Comparison of ENCODE assay signal across 8 mouse cellular contexts in the genomic region with DNA sequence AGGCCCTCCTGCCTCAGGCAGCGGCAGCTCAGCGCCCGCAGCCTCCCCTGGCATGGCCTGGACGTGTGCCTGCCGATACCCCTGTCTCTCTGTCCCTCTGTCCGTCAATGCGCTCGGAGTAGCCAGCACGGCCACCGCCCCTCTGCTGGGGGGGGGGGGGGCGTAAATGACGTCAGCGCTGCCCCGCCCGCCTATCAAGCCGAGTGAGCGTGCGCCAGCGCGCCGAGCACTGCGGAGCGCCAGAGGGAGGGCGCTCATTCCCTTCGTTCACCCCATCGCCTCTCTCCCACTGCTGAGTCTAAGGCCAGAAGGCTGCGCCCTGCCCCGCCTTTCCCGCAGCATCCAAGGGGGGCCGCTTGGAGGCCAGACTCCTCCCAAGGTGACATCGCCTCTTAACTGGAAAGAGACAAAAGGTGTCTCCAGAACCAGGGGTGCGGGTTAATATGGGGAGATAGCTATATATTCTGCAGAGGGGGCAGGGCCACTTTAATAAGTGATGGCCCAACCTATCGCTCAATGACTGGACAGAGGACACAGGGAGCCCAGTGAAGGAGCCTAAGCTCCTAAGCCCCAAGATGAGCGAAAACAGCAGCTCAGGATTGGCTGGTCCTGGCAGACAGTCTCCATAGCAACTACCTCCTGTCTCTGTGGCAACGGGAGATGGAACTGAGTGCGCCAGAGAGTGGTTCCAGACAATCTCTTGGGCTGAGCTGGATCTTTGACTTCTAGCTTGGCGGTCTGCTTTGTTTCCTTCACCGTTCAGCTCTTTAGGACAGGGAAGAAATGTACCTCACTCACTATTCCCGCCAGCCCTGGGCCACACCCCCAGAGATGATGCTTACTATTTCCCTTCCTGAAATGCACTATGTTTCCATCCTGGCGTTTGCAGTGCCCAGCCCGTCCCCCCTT. TPM values are rescaled to one million over a fixed set of nuclear protein-coding genes. Genes with fewer than 3 reads are reported as not detected.
DNase-seq lines count a peak whose midpoint lies in the region; ATAC-seq and TF ChIP-seq lines count a peak whose summit lies in the region.

A gene (minus strand): TSS at position 563 of the 909 bp plus-strand sequence.

- peaks cover 7% of the 10 kb centered on the region for H3K4me1 ChIP-seq in lung, embryonic 14.5 days (ENCODE audit: insufficient read depth)
- H3K4me1 ChIP-seq in heart, postnatal 0 days (ENCODE audit: control insufficient read depth, insufficient read depth) = peaks cover 20% of the 10 kb centered on the region
- peaks cover 53% of the 10 kb centered on the region for H3K4me1 ChIP-seq in midbrain, embryonic 15.5 days

- peak within 1 kb of the TSS; percentile 60 for H3K4me2 ChIP-seq in lung, embryonic 14.5 days
- H3K4me2 ChIP-seq in heart, postnatal 0 days (ENCODE audit: low read depth, low read length) = peak within 1 kb of the TSS; percentile 62
- peak within 1 kb of the TSS; percentile 82 for H3K4me2 ChIP-seq in midbrain, embryonic 15.5 days

- H3K4me3 ChIP-seq in lung, embryonic 14.5 days (ENCODE audit: low read depth, low read length) = peak within 1 kb of the TSS; percentile 29
- peak within 1 kb of the TSS; percentile 39 for H3K4me3 ChIP-seq in heart, postnatal 0 days (ENCODE audit: low read depth, low read length)
- H3K4me3 ChIP-seq in midbrain, embryonic 15.5 days = peak within 1 kb of the TSS; percentile 66

- H3K27me3 ChIP-seq in lung, embryonic 14.5 days (ENCODE audit: insufficient read depth, low read length) = peaks cover 24% of the 10 kb centered on the region
- peaks cover 35% of the 10 kb centered on the region for H3K27me3 ChIP-seq in heart, postnatal 0 days (ENCODE audit: control insufficient read depth, insufficient read depth, low read length)
- H3K27me3 ChIP-seq in midbrain, embryonic 15.5 days (replicated peaks) = no peaks in the 10 kb centered on the region

- peak within 1 kb of the TSS; percentile 31; the same call in 1 of the 2 replicates for H3K9ac ChIP-seq in lung, embryonic 14.5 days
- H3K9ac ChIP-seq in heart, postnatal 0 days (replicated peaks; ENCODE audit: low read depth, low read length) = no peak within 1 kb of the TSS
- peak within 1 kb of the TSS; percentile 82 for H3K9ac ChIP-seq in midbrain, embryonic 15.5 days

- no peak for TF ChIP-seq EP300 in heart, postnatal 0 days (IDR thresholded peaks at IDR 0.05; ENCODE audit: low read depth)

- no peak for TF ChIP-seq CTCF in lung, embryonic 14.5 days (IDR thresholded peaks at IDR 0.05; ENCODE audit: low read depth)
- TF ChIP-seq CTCF in heart, postnatal 0 days (IDR thresholded peaks at IDR 0.05; ENCODE audit: low read depth) = no peak

- H3K9me3 ChIP-seq in lung, embryonic 14.5 days (ENCODE audit: low read depth, low read length) = no peaks in the 10 kb centered on the region
- no peaks in the 10 kb centered on the region for H3K9me3 ChIP-seq in heart, postnatal 0 days (replicated peaks; ENCODE audit: control insufficient read depth, low read length)
- no peaks in the 10 kb centered on the region for H3K9me3 ChIP-seq in midbrain, embryonic 15.5 days

- no peak within 1 kb of the TSS for H3K27ac ChIP-seq in lung, embryonic 14.5 days (ENCODE audit: low read depth)
- no peak within 1 kb of the TSS for H3K27ac ChIP-seq in heart, postnatal 0 days (ENCODE audit: low read depth)
- H3K27ac ChIP-seq in midbrain, embryonic 15.5 days = peak within 1 kb of the TSS; percentile 100

- intact Hi-C loops in left cerebral cortex, postnatal 10 days (cut with DNase I) = no loop called here

- H3K36me3 ChIP-seq in lung, embryonic 14.5 days (ENCODE audit: insufficient read depth) = peaks cover 5% of the 10 kb centered on the region; the same call in 1 of the 2 replicates
- H3K36me3 ChIP-seq in heart, postnatal 0 days (replicated peaks; ENCODE audit: control insufficient read depth, insufficient read depth, low read length) = peaks cover 2% of the 10 kb centered on the region
- peaks cover 6% of the 10 kb centered on the region; the same call in 1 of the 2 replicates for H3K36me3 ChIP-seq in midbrain, embryonic 15.5 days (replicated peaks)

- DNase-seq in lung, embryonic 14.5 days = peak; percentile 60
- DNase-seq in lung, postnatal 14 days = no peak
- peak; percentile 79 for DNase-seq in embryo, embryonic 10 days (ENCODE audit: low spot score)
- peak; percentile 7 for DNase-seq in heart, postnatal 0 days (ENCODE audit: low spot score)
- peak; percentile 79 to 83 for DNase-seq in left cerebral cortex, postnatal 10 days (ENCODE audit: extremely low spot score in 1 of 2, low spot score in 2 of 2)
- DNase-seq in spleen, postnatal 4 days (ENCODE audit: low spot score in 2 of 2) = no peak
- DNase-seq in testis, postnatal 14 days (ENCODE audit: low spot score) = no peak

- WGBS in lung, embryonic 14.5 days = 6% methylated on average over 31 of the region's 41 CpGs
- 8% methylated on average over 36 of the region's 41 CpGs for WGBS in heart, postnatal 0 days
- WGBS in midbrain, embryonic 15.5 days = 1% methylated on average over 37 of the region's 41 CpGs

- ATAC-seq in lung, embryonic 14.5 days (ENCODE audit: insufficient read depth) = peak; percentile 42
- peak; percentile 12; the same call in 1 of the 2 replicates for ATAC-seq in heart, postnatal 0 days (ENCODE audit: insufficient read depth, low read depth)
- peak; percentile 95 for ATAC-seq in midbrain, embryonic 15.5 days (replicated peaks)

RNA-seq across cellular contexts. Expression of the gene that starts here (rescaled TPM):
- polyA plus RNA-seq in lung, embryonic 14.5 days (2014; fragmentation: Nextera tagmentation; extraction: Ambion mirVana) = 2.5 and 2.7 TPM in 2 replicates
- total RNA-seq in heart, postnatal 0 days (2014; rRNA removed; ENCODE audit: low replicate concordance) = 0.95 and 2.5 TPM in 2 replicates
- polyA plus RNA-seq in heart, postnatal 0 days (2015; fragmentation: Nextera tagmentation; extraction: Ambion mirVana) = 1.2 TPM in 2 replicates
- 10 to 100 TPM; 78.1 to 82.5 TPM for total RNA-seq in left cerebral cortex, postnatal 10 days (2021)
- 103 and 106 TPM in 2 replicates for polyA plus RNA-seq in midbrain, embryonic 15.5 days (2015; fragmentation: Nextera tagmentation; extraction: Ambion mirVana)

Comparison
In these comparisons a context has a peak if more than half of its experiments do, and no peak if none do; other contexts are left out.
1. RNA of the gene that starts here (total RNA-seq): 78.1 to 82.5 TPM in left cerebral cortex, postnatal 10 days; 0.95 to 2.5 TPM in heart, postnatal 0 days; every median in the first group is over 10 times any median in the second.
2. RNA of the gene that starts here (polyA plus RNA-seq): 103 to 106 TPM in midbrain, embryonic 15.5 days; 2.5 to 2.7 TPM in lung, embryonic 14.5 days and 1.2 TPM in heart, postnatal 0 days; every median in the first group is over 10 times any median in the second.
3. DNase-seq: peak in lung, embryonic 14.5 days (single experiment), embryo, embryonic 10 days (single experiment), heart, postnatal 0 days (single experiment) and left cerebral cortex, postnatal 10 days (2 of 2); none in lung, postnatal 14 days (single experiment), spleen, postnatal 4 days (0 of 2) and testis, postnatal 14 days (single experiment).
4. ATAC-seq: peak in every context shown above with its lines; median percentile 95 in midbrain, embryonic 15.5 days; 42 in lung, embryonic 14.5 days; 12 in heart, postnatal 0 days.
5. Peak in every context shown above with its lines, with median percentiles within 50 percentile points of each other: H3K4me2 ChIP-seq and H3K4me3 ChIP-seq.